Mouse (Mus musculus) T-cell, adult 2 months (primary cell): ENCODE data around the gene Ryr2.
"Not testable (repeated sequence)": the region's sequence is repeated elsewhere in the genome, so short reads cannot be mapped to it uniquely, and the experiment has no call there.

ENCODE experiments used
- DNase-seq: peaks from one replicate; pipeline ENCODE4 v3.0.0; 2022; ENCODE audit warnings: low spot score

Gene Ryr2

DNA sequence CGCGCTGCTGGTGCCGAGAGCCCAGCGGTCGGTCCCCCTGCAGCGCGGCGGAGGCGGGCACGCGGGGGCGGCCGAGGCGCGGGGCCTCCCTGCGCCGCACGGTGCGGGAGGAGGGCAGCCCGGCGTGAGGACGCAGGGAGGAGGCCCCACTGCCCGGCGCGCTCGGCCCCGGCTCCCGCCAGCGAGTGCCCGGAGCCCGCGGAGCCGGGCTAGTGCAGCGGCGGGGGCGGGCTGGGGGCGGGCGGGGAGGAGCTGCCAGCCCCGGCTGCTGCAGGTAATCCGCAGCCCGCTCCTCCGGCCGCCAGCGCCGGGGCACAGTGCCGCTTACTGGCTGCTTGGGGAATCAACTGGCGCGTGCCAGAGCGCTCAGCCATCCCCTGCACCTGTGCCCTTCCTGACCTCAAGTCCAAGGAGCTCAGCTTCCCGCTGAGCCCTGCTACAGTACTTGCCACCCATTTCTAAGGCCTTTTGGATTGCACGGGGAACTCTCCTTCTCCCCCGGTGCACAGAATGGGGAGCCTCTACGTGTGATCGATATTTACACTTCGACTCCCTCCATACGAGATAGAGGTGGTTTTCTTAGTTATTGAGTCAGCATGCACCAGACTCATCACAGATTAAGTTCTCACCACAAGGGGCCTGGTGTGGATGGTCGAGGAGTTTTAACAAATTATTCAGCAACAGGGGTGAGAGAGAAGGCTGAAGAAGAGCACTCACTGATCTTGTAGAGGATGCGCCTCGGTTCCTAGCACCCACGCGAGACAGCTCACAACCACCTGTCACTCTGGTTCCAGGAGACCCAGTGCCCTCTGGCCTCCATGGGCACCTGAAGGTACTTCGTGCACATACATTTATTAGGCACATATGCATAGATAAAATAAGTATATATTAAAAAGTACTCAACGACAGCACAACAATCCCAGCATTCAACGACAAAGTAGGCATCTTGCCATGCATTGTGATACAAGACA lies at the start of gene Ryr2:
TSS of gene Ryr2 (minus strand) at position 284 of the 971 bp plus-strand sequence.
- DNase-seq = no peak

- no peak for DNase-seq
These were observed 47.2 kb upstream of the Ryr2 start for GRCm38 (mm10) chr13:12153922-12154321.

DNA sequence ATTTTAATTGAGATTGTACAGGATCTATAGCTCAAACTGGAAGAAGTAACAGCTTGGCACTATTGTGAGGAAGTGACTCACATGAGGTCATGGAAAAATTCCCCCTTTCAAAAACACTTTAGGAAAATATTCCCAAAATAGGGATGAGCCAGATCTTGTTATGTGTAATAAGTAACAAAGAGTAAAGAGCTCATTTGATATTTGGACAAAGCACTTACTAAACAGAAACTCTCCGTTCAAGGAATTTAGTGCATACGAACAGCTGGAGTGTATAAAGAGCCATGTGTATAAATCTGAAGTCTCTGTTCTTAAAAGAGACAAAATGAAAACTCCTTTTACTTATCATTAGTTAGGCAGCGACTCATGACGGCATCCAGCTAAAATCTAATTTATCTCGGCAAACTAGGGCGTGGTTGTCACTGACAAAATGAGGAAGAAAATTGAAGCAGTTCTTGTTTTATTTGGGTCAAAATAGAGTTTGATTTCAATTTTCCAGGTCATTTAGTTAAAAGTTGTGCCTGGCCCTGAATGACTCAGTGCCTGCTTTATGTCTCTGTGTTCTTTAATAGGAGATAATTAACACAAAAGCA lies 40.3 kb upstream of the Ryr2 start:
- DNase-seq = no peak

DNA sequence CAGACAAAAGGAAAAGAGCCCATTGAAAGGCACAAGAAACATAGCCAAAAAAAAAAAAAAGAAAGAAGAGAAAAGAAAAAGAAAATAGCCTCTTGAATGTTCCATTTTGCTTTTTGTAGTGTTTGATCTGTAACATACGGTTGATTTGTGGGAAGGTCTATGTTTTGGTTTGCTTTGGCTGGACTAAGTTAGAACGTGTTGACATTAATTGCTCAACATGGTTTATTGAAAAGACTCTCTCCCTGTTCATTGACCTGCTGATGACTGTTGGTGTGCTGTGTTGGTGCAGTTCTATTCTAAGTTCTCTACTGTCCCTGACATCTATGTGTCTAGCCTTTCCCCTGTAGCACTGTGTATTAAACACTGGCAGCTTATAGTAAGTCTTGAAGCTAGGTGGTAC lies 39.7 kb upstream of the Ryr2 start:
- DNase-seq = no peak

- no peak for DNase-seq
These were observed 36.6 kb upstream of the Ryr2 start for GRCm38 (mm10) chr13:12143347-12143746.

- DNase-seq = not testable (repeated sequence)
These were observed 29.7 kb upstream of the Ryr2 start for GRCm38 (mm10) chr13:12136461-12136860.

DNA sequence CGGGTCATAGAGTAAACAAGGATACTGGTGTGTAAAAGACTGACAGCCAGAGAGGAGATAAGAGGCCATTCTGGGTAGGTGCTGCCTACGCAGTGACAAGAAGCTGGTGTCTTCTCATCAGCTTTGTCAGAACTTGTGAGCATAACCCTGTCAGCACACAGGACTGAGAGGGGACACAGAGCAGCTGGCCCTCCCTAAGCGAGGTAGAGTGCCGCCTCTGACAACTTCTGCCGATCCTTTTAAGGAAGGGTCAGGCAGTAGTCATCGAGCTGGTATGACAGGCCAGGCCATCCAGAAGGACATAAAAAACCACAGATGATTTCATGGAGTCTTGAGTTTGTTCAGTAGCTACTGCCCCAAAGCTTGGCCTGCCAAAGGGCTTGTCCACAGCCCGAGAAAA lies 26.8 kb upstream of the Ryr2 start:
- no peak for DNase-seq

DNA sequence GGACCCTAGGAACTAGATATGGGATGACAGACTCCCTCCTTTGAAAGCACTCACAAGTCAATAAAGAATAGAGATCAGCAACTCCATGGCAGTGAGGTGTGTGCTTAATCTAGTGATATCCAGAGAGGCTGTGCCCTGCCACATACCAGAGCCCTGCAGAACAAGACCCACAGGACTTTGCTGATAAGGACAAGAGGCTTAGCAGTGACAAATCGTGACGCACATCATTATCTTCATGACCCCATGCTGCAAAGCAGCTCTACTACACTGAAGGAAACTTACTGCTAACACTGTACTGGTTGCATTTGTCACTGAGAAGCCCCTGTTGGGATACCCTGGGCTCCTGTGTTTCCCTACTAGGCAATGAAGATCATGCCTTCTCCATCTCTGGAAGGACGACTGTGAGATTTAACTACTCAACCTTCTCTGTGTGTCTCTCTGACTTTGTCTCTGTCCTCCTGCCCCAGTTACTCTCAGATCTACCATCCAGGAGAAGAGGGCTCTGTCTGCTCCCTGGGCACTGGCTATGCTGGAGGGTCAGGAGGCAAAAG lies 25.5 kb upstream of the Ryr2 start:
- no peak for DNase-seq

DNA sequence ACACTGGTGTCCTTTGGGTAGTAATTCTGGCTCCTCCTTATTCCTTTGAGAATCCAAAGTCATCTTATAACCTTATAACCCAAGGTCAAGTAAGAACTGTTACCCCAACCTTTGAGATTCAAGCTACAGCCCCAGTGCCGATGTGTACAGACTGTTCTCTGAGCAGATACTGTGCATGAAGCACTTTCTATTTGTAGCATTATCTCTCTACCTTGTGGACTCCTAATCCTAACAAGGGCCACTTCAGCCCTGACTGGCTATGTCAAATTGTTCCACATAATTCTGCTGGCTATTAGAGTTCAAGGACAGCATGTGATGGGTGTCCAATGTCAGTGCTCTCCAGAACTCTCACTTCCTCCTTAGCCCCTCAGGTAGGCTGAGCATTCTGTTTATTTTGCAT lies 22.4 kb upstream of the Ryr2 start:
- DNase-seq = no peak

DNA sequence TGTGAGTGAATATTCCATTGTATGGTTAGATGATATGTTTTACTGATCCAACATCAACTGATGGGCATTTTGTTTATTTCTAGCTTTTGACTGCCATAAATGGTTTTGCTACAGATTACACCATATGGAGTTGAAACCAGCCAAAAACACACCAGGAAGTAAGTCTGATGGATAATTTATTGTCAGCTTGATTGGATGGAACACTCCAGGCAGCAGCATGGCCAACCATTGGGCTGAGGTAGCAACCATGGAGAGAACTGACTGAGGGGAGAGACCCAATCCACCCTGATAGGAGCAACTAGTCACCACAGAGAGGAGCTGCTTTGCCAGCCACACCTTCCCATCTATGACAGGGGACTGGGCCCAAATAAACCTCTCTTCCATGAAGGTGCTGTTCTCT lies 19.4 kb upstream of the Ryr2 start:
- DNase-seq = no peak

DNA sequence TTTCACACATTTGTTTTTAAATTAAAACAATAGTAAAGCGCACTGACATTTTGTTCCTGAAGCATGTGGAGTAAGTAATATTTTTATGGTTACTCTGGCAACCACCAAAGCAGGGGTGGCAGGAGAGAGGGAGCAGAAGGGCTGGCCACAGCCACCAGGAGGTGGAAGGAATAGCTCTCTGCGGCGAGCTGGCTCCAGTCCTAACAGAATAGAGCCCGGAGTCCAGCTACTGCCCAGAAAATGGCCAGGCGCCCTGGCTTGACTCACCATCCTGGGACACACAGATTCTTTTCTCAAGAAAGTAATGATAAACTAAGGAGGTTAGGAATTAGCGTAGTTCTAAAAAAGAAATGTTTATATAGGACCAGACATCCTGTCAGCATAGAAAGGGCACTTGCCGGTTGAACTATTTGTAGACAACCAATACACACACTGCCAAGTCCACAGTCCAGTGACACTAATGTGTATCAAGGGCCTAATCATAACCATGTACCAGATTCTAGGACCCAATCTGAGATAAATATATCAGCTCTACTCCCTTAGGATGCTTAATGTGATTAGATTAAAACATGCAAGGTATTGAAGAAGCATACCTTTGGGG lies 18.3 kb upstream of the Ryr2 start:
- no peak for DNase-seq

GRCm38 (mm10) chr13:12115551-12115950 lies 8.8 kb upstream of the Ryr2 start:
- DNase-seq = no peak

- DNase-seq = no peak
These were observed 8.1 kb upstream of the Ryr2 start for GRCm38 (mm10) chr13:12114816-12115215.

GRCm38 (mm10) chr13:12108955-12109354 lies 2.2 kb upstream of the Ryr2 start:
- no peak for DNase-seq

GRCm38 (mm10) chr13:12105830-12106628 lies 716 bp downstream of the Ryr2 start:
- DNase-seq = no peak

GRCm38 (mm10) chr13:12105231-12105829 lies 1.4 kb downstream of the Ryr2 start:
- DNase-seq = no peak

DNA sequence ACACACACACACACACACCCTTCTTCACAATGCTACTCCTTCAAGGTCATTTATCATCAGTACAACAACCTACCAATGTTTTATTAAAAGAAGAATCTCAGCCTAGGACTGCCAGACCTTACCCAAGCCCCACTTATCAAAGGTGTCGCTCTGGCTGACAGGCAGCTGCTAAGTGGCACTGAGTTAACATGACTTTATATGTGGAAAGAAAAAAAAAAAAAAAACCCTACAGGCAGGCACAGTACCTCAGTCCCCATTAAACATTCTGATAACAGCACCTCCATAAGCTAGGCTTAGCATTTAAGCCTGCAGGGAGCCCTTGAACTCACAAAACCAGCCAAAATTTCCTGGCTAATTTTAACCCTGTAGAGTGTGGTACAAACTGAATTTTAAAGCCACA lies 2.4 kb downstream of the Ryr2 start:
- DNase-seq = no peak

DNA sequence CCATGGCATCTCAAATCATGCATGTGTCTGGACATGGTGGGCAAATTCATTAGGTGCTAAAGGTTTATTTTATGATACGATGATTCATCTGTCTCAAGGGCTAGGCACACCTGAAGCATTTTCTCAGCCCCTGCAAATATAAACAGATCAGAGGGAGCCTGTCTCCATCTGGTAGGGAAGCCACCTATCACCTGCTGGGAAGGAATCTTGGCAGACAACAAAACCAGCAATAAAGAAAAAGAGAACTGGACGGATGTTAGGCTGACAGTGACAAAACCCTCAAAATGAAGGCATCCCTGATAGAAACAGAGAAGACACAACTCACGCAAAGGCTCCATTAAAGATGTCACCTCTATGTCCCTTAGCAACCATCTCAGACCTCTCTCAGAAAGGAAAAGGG lies 3.7 kb downstream of the Ryr2 start:
- DNase-seq = no peak

GRCm38 (mm10) chr13:12099446-12099845 lies 7.3 kb downstream of the Ryr2 start:
- no peak for DNase-seq

- no peak for DNase-seq
These were observed 7.8 kb downstream of the Ryr2 start for GRCm38 (mm10) chr13:12098981-12099380.

- DNase-seq = no peak
These were observed 10.3 kb downstream of the Ryr2 start for GRCm38 (mm10) chr13:12096382-12096932.
